Mouse (Mus musculus) liver, postnatal 0 days (tissue): Measurements from ENCODE around the gene Olfr1174-ps. TPM values are rescaled to one million over a fixed set of nuclear protein-coding genes. Genes with fewer than 3 reads are reported as not detected.

ENCODE experiments used
- ATAC-seq: fragments of 200-750 bp; cut with Nextera tagmentation; 2 replicates; pipeline ENCODE4 v1.8.0; 2017; ENCODE audit warnings: mild to moderate bottlenecking, moderate library complexity
- DNase-seq: peaks from one replicate; pipeline ENCODE4 v3.0.0-alpha.2; 2016
- H3K27ac ChIP-seq: fragments of 300-500 bp; sonication (generic); 2 replicates; pipeline ENCODE4 v1.5.1; 2014; ENCODE audit warnings: antibody characterized with exemption, moderate library complexity, mild to moderate bottlenecking, low read depth
- H3K27me3 ChIP-seq: fragments of 300-500 bp; sonication (generic); 2 replicates; pipeline ENCODE4 v1.6.1; 2014; ENCODE audit warnings: low read length, control low read depth, mixed read lengths; ENCODE audit not compliant: insufficient read depth
- H3K36me3 ChIP-seq: fragments of 300-500 bp; sonication (generic); replicated peaks from 2 replicates; pipeline ENCODE4 v1.6.1; 2014; ENCODE audit warnings: mild to moderate bottlenecking, control low read depth, low read length, moderate library complexity, mixed read lengths; ENCODE audit not compliant: insufficient read depth
- H3K4me1 ChIP-seq: fragments of 300-500 bp; sonication (generic); 2 replicates; pipeline ENCODE4 v1.6.1; 2014; ENCODE audit warnings: antibody characterized with exemption, mild to moderate bottlenecking, control low read depth; ENCODE audit not compliant: insufficient read depth
- H3K4me2 ChIP-seq: fragments of 300-500 bp; sonication (generic); 2 replicates; pipeline ENCODE4 v1.6.1; 2014; ENCODE audit warnings: low read depth, mild to moderate bottlenecking, low read length, moderate library complexity, mixed read lengths
- H3K4me3 ChIP-seq: fragments of 300-500 bp; sonication (generic); 2 replicates; pipeline ENCODE4 v1.5.1; 2014; ENCODE audit warnings: low read depth, low read length
- H3K9ac ChIP-seq: fragments of 300-500 bp; sonication (generic); replicated peaks from 2 replicates; pipeline ENCODE4 v1.6.1; 2014; ENCODE audit warnings: mild to moderate bottlenecking, moderate library complexity
- H3K9me3 ChIP-seq: fragments of 300-500 bp; sonication (generic); 2 replicates; pipeline ENCODE4 v1.6.1; 2016; ENCODE audit warnings: mild to moderate bottlenecking, control low read depth, low read length, mixed read lengths
- CTCF ChIP-seq: sonication (generic); IDR thresholded peaks from 2 replicates; pipeline ENCODE4 v1.5.1; 2016; ENCODE audit warnings: antibody characterized with exemption, low read depth
- EP300 ChIP-seq: IDR thresholded peaks from 2 replicates; pipeline ENCODE4 v1.6.1; 2016; ENCODE audit warnings: antibody characterized with exemption, low read depth, mild to moderate bottlenecking
- WGBS: fragments of 180-500 bp; shearing (Covaris S2); extraction: QIAGEN DNeasy Blood & Tissue Kit; methylation state at CpG from one replicate; pipeline ENCODE4 v1.1.7; 2014; ENCODE audit not compliant: insufficient replicate concordance; 5-methylcytosine and 5-hydroxymethylcytosine counted together
- polyA plus RNA-seq: library from polyadenylated mRNA; unstranded; fragments of >200 nt; fragmentation: Nextera tagmentation; extraction: Ambion mirVana; gene quantifications from 2 replicates; pipeline ENCODE4 v1.2.1, GENCODE M21; 2015

Gene Olfr1174-ps
- not detected in 2 replicates for polyA plus RNA-seq

DNA sequence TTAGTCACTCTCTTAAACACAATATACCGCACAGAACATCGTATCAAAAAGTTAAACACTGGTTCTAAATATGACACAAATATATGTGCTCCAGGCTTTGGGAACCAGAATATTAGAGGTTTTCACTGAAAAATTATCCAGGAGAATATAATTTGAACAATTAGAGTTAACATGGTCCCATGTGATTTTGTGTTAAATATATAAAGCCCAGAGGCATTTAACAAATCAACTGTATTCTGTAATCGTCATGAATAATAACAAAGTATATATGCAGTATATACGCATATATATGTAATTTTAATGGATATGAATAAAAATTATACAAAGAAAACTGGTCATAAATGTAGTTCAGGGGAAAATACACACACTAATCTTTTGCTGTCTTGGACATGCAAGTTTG lies at the start of gene Olfr1174-ps:
Gene Olfr1174-ps (minus strand): TSS at position 101 of the 400 bp plus-strand sequence.
- H3K9ac ChIP-seq: no peak within 1 kb of the TSS
- no peak within 1 kb of the TSS for H3K4me2 ChIP-seq
- WGBS: 88% methylated on average over 4 of the region's 4 CpGs
- DNase-seq (no peak), ATAC-seq (no peak)
- TF ChIP-seq CTCF: no peak
- TF ChIP-seq EP300: no peak
- H3K27me3 ChIP-seq: no peaks in the 10 kb centered on the region
- H3K36me3 ChIP-seq: no peaks in the 10 kb centered on the region
- no peak within 1 kb of the TSS for H3K27ac ChIP-seq
- H3K4me1 ChIP-seq: no peaks in the 10 kb centered on the region
- no peak within 1 kb of the TSS for H3K4me3 ChIP-seq
- no peaks in the 10 kb centered on the region for H3K9me3 ChIP-seq

DNA sequence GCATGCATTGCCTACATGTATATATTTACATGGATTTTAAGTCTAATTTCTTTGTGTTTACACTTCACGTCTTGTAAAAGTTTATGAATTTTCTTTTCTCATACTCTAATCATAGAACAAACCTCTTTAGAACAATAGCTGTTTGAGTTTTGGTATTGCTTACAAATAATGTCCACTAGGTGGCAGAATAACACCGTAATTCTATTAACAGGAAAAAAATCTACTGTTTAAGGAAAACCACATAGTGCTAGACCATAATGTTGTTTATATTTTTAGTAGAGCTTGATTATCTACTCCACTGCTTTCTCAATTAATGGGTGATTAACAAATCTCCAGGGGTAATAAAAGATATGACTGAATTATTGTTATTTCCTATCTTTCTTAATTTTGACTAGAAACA lies 41.4 kb upstream of the Olfr1174-ps start:
- Histone ChIP-seq H3K36me3 (no peaks in the 10 kb centered on the region), H3K27me3 (no peaks in the 10 kb centered on the region), H3K4me1 (no peaks in the 10 kb centered on the region), H3K4me3 (no peak overlapping the region), H3K9ac (no peak overlapping the region), H3K4me2 (no peak overlapping the region), H3K9me3 (no peaks in the 10 kb centered on the region), H3K27ac (no peak overlapping the region)
- TF ChIP-seq CTCF (peak; percentile 49), EP300 (no peak)
- ATAC-seq (no peak), DNase-seq (no peak)
- WGBS: 4% methylated on average over 2 of the region's 2 CpGs

DNA sequence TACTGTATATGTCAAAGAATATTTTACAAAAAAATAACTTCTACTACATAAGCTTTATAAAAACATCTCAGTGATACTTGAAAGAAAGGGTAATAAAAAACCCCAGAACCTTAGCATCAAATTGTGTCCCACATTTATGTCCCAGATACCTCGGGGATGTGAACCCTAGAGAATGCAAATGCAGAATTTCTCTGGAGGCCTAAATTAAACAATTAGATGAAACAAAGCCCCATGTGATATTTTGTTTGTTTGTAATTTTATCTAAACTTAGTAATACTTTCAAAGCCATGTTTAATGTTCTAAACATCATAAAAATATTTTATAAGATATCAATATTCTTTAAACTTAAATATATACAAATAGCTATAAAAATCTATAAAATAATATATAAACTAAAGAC lies 31.5 kb upstream of the Olfr1174-ps start, which contains the start of gene Olfr1177-ps:
Gene Olfr1177-ps (minus strand): TSS at position 101 of the 400 bp plus-strand sequence.
- ATAC-seq: no peak
- Histone ChIP-seq H3K4me1 (no peaks in the 10 kb centered on the region), H3K4me2 (no peak within 1 kb of the TSS), H3K4me3 (no peak within 1 kb of the TSS), H3K9ac (no peak within 1 kb of the TSS), H3K27ac (no peak within 1 kb of the TSS), H3K27me3 (no peaks in the 10 kb centered on the region), H3K36me3 (no peaks in the 10 kb centered on the region), H3K9me3 (no peaks in the 10 kb centered on the region)
- TF ChIP-seq CTCF (no peak), EP300 (no peak)
- DNase-seq: no peak
- 56% methylated on average over 1 of the region's 1 CpGs for WGBS

DNA sequence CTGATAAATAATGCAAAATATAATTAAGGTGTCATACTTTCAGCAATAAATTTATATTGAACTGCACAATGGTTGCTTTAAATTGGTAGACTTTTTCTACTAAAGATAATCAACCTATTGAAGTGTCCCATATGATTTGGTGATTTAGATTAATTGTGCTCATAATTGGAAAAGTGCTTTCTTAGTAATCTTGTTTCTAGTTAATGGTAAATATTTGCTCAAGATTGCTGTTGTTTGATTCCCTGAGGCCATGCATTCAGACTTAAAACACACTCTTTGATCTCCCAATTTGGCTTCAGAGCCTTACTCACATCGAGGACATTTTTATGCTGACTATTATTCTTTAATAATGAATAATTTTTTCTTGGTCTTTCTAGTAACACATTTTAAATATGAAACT lies 21.5 kb upstream of the Olfr1174-ps start, which contains the start of gene Olfr1176:
Gene Olfr1176 (plus strand): TSS at position 301 of the 400 bp plus-strand sequence.
- H3K4me3 ChIP-seq: no peak within 1 kb of the TSS
- no peak within 1 kb of the TSS for H3K9ac ChIP-seq
- DNase-seq: no peak
- no peaks in the 10 kb centered on the region for H3K9me3 ChIP-seq
- no peaks in the 10 kb centered on the region for H3K4me1 ChIP-seq
- TF ChIP-seq EP300 (no peak), CTCF (no peak)
- no peak for ATAC-seq
- H3K36me3 ChIP-seq: no peaks in the 10 kb centered on the region
- H3K27me3 ChIP-seq: no peaks in the 10 kb centered on the region
- no peak within 1 kb of the TSS for H3K4me2 ChIP-seq
- 63% methylated on average over 1 of the region's 1 CpGs for WGBS
- no peak within 1 kb of the TSS for H3K27ac ChIP-seq

DNA sequence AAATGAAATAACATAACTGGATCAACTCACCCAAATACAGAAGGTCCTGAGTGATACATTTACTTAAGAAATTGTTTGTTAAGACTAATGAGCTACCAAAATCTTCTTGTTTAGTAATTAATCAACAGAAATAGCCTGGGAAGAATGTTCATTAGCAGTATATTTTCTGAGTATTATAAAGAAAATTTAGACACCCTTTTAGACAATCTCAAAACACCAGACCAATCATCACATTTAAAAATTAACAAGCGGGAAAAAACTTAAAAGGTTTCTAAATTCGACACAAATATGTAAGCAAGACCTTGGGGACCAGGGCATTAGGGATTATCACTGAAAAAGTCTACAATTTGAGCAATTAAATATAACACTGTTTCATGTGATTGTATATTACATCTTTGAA lies 12.2 kb upstream of the Olfr1174-ps start, which contains the start of gene Olfr1175-ps:
Gene Olfr1175-ps (minus strand): TSS at position 101 of the 400 bp plus-strand sequence.
- Histone ChIP-seq H3K27ac (no peak within 1 kb of the TSS), H3K4me2 (no peak within 1 kb of the TSS), H3K4me1 (no peaks in the 10 kb centered on the region), H3K9ac (no peak within 1 kb of the TSS), H3K9me3 (no peaks in the 10 kb centered on the region), H3K4me3 (no peak within 1 kb of the TSS), H3K36me3 (no peaks in the 10 kb centered on the region), H3K27me3 (no peaks in the 10 kb centered on the region)
- DNase-seq (no peak), ATAC-seq (no peak)
- WGBS: 78% methylated on average over 2 of the region's 2 CpGs
- TF ChIP-seq EP300 (no peak), CTCF (no peak)

DNA sequence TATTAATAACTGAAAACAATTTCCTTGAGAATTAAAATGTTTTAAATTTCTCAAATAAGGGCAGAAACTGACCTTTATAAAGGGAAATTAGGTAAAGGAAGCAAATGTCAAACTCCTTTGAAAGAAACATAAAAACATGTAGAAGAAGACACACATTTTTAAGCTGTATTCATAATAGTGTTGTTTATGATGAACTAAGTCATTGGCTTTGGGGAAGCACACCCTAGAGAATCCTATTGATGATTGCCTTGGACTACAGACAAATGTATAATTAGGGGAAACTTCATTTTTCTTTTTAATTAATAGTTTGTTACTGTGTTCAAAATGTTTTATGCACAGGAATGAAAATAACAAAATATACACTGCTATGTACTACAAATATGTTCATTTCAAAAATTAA lies 35.2 kb downstream of the Olfr1174-ps start, which contains the start of gene Olfr1173:
Gene Olfr1173 (minus strand): TSS at position 101 of the 400 bp plus-strand sequence.
- H3K4me2 ChIP-seq: no peak within 1 kb of the TSS
- no peaks in the 10 kb centered on the region for H3K27me3 ChIP-seq
- H3K9ac ChIP-seq: no peak within 1 kb of the TSS
- ATAC-seq: no peak
- no peaks in the 10 kb centered on the region for H3K36me3 ChIP-seq
- H3K27ac ChIP-seq: no peak within 1 kb of the TSS
- no peak within 1 kb of the TSS for H3K4me3 ChIP-seq
- H3K9me3 ChIP-seq: no peaks in the 10 kb centered on the region
- no peak for TF ChIP-seq CTCF
- no peaks in the 10 kb centered on the region for H3K4me1 ChIP-seq
- no peak for DNase-seq

Other genes with a start within 250 kb of the Olfr1174-ps start
- gene Olfr1163, start 243.3 kb downstream of the Olfr1174-ps start, polyA plus RNA-seq: not detected in 2 replicates
- gene Olfr1164, start 221.2 kb downstream of the Olfr1174-ps start, polyA plus RNA-seq: not detected in 2 replicates
- gene Olfr1166, start 186.9 kb downstream of the Olfr1174-ps start, polyA plus RNA-seq: not detected in 2 replicates
- gene Olfr1167, start 159.9 kb downstream of the Olfr1174-ps start, polyA plus RNA-seq: not detected in 2 replicates
- not detected in 2 replicates for gene Olfr1168, start 133.3 kb downstream of the Olfr1174-ps start, polyA plus RNA-seq
- not detected in 2 replicates for gene Olfr1170, start 86.8 kb downstream of the Olfr1174-ps start, polyA plus RNA-seq
- gene Olfr1173, start 35.3 kb downstream of the Olfr1174-ps start, polyA plus RNA-seq: not detected in 2 replicates
- gene Olfr1175-ps, start 12.1 kb upstream of the Olfr1174-ps start, polyA plus RNA-seq: not detected in 2 replicates
- not detected in 2 replicates for gene Olfr1176, start 21.6 kb upstream of the Olfr1174-ps start, polyA plus RNA-seq
- not detected in 2 replicates for gene Olfr1177-ps, start 31.4 kb upstream of the Olfr1174-ps start, polyA plus RNA-seq
- gene Olfr1178, start 71.9 kb upstream of the Olfr1174-ps start, polyA plus RNA-seq: not detected in 2 replicates
- gene Olfr1179, start 91.3 kb upstream of the Olfr1174-ps start, polyA plus RNA-seq: not detected in 2 replicates
- gene Olfr1180, start 104.0 kb upstream of the Olfr1174-ps start, polyA plus RNA-seq: not detected in 2 replicates
- gene Olfr1181, start 111.0 kb upstream of the Olfr1174-ps start, polyA plus RNA-seq: not detected in 2 replicates
- gene Gm13757, start 134.0 kb upstream of the Olfr1174-ps start, polyA plus RNA-seq: not detected in 2 replicates
- gene Olfr1183, start 139.7 kb upstream of the Olfr1174-ps start, polyA plus RNA-seq: not detected in 2 replicates
- not detected in 2 replicates for gene Olfr1184, start 168.5 kb upstream of the Olfr1174-ps start, polyA plus RNA-seq
- not detected in 2 replicates for gene Olfr1185-ps1, start 178.2 kb upstream of the Olfr1174-ps start, polyA plus RNA-seq
- not detected in 2 replicates for gene Olfr1186, start 203.4 kb upstream of the Olfr1174-ps start, polyA plus RNA-seq
- gene Olfr1188, start 241.8 kb upstream of the Olfr1174-ps start, polyA plus RNA-seq: not detected in 2 replicates